Mouse (Mus musculus): ENCODE data around the gene Pid1. TPM values are rescaled to one million over a fixed set of nuclear protein-coding genes. Genes with fewer than 3 reads are reported as not detected.

Gene Pid1
- polyA plus RNA-seq, 1 experiment from 2014 or later: 51.7 TPM

DNA sequence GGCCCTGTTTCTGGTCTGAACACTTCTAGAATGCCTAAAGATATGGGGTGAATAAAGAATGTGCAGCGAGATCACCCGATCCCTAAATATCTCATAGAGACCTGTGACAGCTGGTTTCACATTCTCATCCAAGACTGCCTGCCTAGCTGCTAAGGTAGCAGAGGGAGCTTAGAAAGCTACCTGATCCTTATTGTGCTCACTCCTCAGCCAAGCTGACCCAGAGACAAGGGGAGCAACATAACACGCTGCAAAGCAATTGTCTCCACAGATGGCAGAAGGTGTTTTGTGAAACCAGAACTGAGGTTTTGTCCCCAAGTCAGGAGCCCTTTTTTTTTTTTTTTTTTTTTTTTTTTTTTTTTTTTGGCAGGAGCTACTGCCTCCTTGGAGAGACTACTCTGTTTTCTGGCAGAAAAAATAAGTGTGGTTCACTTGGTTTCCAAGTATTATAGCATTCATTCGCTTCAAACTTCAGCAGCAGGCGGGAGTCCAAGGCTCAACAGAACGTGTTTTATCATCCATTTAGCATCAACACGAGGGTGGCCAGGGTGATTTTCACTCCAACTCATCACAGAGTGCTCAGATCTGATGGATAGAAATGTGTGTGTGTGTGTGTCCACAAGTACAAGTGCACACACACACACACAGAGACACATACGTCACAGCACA is 22.6 kb upstream of the Pid1 start:
- Histone ChIP-seq H3K4me1 (replicated peaks) (peaks cover 9% of the 10 kb centered on the region; the same call in 1 of the 2 replicates), H3K4me3 (no peak overlapping the region), H3K9me3 (no peaks in the 10 kb centered on the region), H3K27ac (no peak overlapping the region), H3K36me3 (no peaks in the 10 kb centered on the region), H3K27me3 (ENCODE audit: insufficient read depth, poor library complexity, severe bottlenecking) (no peaks in the 10 kb centered on the region)
- no peak for DNase-seq (ENCODE audit: low spot score)
- 88% methylated on average over 8 of the region's 8 CpGs for WGBS

GRCm38 (mm10) chr1:84382709-84383108 is 18.7 kb upstream of the Pid1 start:
- no peak for DNase-seq (ENCODE audit: low spot score)
- Histone ChIP-seq H3K4me1 (replicated peaks) (peaks cover 9% of the 10 kb centered on the region; the same call in 1 of the 2 replicates), H3K4me3 (no peak overlapping the region), H3K9me3 (no peaks in the 10 kb centered on the region), H3K27ac (no peak overlapping the region), H3K27me3 (ENCODE audit: insufficient read depth, poor library complexity, severe bottlenecking) (no peaks in the 10 kb centered on the region), H3K36me3 (no peaks in the 10 kb centered on the region)
- 92% methylated on average over 1 of the region's 1 CpGs for WGBS

GRCm38 (mm10) chr1:84382064-84382463 is 18.1 kb upstream of the Pid1 start:
- H3K27me3 ChIP-seq (ENCODE audit: insufficient read depth, poor library complexity, severe bottlenecking): no peaks in the 10 kb centered on the region
- H3K9me3 ChIP-seq: no peaks in the 10 kb centered on the region
- no peak for DNase-seq (ENCODE audit: low spot score)
- H3K27ac ChIP-seq: no peak overlapping the region
- 94% methylated on average over 5 of the region's 5 CpGs for WGBS
- H3K4me1 ChIP-seq (replicated peaks): peaks cover 9% of the 10 kb centered on the region; the same call in 1 of the 2 replicates
- no peak overlapping the region for H3K4me3 ChIP-seq
- no peaks in the 10 kb centered on the region for H3K36me3 ChIP-seq

DNA sequence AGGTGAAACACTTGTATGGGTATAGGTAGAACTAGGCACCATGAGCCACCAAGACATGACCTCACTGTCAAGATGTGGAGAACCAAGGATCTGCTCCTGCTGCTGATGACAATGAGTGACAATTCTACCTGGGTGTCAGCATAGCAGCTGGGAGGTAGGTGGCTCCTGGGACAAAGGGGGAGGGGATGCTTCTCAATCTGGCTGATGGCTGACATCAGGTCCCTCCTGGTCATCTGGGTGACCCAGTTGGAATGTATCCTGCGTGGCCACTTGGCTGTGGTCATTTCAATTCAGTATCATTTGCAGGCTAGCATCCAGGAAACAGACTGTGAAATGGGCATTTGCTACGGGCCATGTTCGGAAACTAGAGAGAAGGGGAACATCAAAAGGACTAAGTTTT is 16.9 kb upstream of the Pid1 start:
- WGBS: 82% methylated on average over 3 of the region's 3 CpGs
- H3K4me1 ChIP-seq (replicated peaks): peaks cover 5% of the 10 kb centered on the region; the same call in 1 of the 2 replicates
- no peak for DNase-seq (ENCODE audit: low spot score)

GRCm38 (mm10) chr1:84367733-84368132 is 3.8 kb upstream of the Pid1 start:
- H3K4me3 ChIP-seq: no peak overlapping the region
- WGBS: 85% methylated on average over 3 of the region's 3 CpGs
- no peaks in the 10 kb centered on the region for H3K9me3 ChIP-seq
- H3K27me3 ChIP-seq (ENCODE audit: insufficient read depth, poor library complexity, severe bottlenecking): no peaks in the 10 kb centered on the region
- H3K27ac ChIP-seq: no peak overlapping the region
- no peak for DNase-seq (ENCODE audit: low spot score)
- H3K4me1 ChIP-seq (replicated peaks): no peaks in the 10 kb centered on the region
- no peaks in the 10 kb centered on the region for H3K36me3 ChIP-seq

More for the DNA sequence above, 16.9 kb upstream of the Pid1 start:
- no peaks in the 10 kb centered on the region for H3K36me3 ChIP-seq
- H3K27me3 ChIP-seq (ENCODE audit: insufficient read depth, poor library complexity, severe bottlenecking): no peaks in the 10 kb centered on the region
- H3K27ac ChIP-seq: no peak overlapping the region
- H3K4me3 ChIP-seq: no peak overlapping the region
- H3K9me3 ChIP-seq: no peaks in the 10 kb centered on the region

DNA sequence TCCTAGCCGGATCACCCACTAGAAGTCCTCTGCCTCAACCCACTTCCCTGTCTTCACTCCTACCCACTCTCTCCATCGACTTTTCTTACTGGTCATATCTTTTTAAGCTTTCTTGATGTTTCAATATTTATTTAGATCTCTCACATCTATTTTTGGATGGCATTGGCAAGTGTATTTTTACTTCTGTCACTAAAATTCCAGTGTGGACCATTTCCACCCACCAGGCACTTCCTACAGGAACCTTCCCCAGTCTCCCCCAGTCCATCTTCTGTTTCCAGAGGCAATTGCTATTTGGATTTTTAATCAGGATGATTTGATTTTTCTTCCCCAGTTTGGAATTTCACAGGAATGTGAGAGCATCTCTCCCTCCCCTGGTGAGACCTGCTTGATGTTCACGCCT is 2.6 kb upstream of the Pid1 start:
- H3K36me3 ChIP-seq: no peaks in the 10 kb centered on the region

GRCm38 (mm10) chr1:84362709-84363617 is 1.0 kb downstream of the Pid1 start:
- H3K27me3 ChIP-seq (ENCODE audit: insufficient read depth, poor library complexity, severe bottlenecking): no peaks in the 10 kb centered on the region
- H3K27ac ChIP-seq: no peak overlapping the region
- 89% methylated on average over 7 of the region's 7 CpGs for WGBS
- no peaks in the 10 kb centered on the region for H3K9me3 ChIP-seq
- DNase-seq (ENCODE audit: low spot score): no peak
- no peaks in the 10 kb centered on the region for H3K36me3 ChIP-seq
- H3K4me1 ChIP-seq (replicated peaks): no peaks in the 10 kb centered on the region
- H3K4me3 ChIP-seq: no peak overlapping the region

More for the DNA sequence above, 2.6 kb upstream of the Pid1 start:
- no peaks in the 10 kb centered on the region for H3K9me3 ChIP-seq
- no peak overlapping the region for H3K4me3 ChIP-seq
- H3K27ac ChIP-seq: no peak overlapping the region
- H3K27me3 ChIP-seq (ENCODE audit: insufficient read depth, poor library complexity, severe bottlenecking): no peaks in the 10 kb centered on the region
- WGBS: 79% methylated on average over 3 of the region's 3 CpGs
- DNase-seq (ENCODE audit: low spot score): no peak
- H3K4me1 ChIP-seq (replicated peaks): no peaks in the 10 kb centered on the region

DNA sequence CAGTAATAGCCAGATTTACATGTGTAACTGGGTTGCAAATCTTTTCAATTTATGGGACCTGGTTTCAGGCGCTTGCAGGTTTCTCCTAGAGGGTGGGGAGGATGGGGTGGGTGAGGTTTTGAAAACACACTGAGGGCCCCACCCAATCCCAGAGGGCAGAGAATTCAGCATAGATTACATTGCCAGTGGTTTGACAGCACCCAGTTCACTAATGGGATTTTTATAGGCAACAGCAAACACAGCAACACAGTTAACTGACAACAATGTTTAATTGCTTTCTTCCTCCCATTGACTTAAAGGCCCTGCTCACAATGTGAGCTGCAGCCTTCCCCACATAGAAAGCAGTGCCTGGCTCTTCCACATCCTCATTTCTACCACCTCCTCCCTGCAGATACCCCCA is 1.8 kb downstream of the Pid1 start:
- 83% methylated on average over 1 of the region's 1 CpGs for whole genome bisulfite sequencing
- Histone ChIP-seq H3K4me3 (no peak overlapping the region), H3K27ac (no peak overlapping the region), H3K9me3 (no peaks in the 10 kb centered on the region), H3K36me3 (no peaks in the 10 kb centered on the region), H3K27me3 (ENCODE audit: insufficient read depth, poor library complexity, severe bottlenecking) (no peaks in the 10 kb centered on the region), H3K4me1 (replicated peaks) (no peaks in the 10 kb centered on the region)
- no peak for DNase-seq (ENCODE audit: low spot score)

DNA sequence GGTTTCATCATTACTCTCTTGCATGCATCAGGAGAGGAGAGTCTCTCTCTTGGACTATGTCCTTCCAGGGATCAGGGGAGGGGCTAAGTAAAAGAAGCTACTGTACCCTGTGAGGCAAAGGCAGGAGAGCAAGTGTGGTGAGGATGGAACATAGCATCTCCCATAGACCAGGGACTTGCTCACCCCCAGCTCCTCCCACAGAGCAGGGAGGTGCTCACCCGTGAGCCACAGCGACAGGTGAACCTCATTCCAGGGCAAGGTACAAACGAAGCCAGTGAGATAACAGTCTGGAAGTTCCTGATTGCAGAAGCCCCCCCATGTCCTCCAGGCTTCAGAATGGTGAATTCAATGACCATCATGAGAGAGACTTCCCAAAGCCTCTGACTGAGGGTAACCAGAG is 2.6 kb downstream of the Pid1 start:
- Histone ChIP-seq H3K36me3 (no peaks in the 10 kb centered on the region), H3K4me1 (replicated peaks) (no peaks in the 10 kb centered on the region)
- 78% methylated on average over 3 of the region's 3 CpGs for WGBS

DNA sequence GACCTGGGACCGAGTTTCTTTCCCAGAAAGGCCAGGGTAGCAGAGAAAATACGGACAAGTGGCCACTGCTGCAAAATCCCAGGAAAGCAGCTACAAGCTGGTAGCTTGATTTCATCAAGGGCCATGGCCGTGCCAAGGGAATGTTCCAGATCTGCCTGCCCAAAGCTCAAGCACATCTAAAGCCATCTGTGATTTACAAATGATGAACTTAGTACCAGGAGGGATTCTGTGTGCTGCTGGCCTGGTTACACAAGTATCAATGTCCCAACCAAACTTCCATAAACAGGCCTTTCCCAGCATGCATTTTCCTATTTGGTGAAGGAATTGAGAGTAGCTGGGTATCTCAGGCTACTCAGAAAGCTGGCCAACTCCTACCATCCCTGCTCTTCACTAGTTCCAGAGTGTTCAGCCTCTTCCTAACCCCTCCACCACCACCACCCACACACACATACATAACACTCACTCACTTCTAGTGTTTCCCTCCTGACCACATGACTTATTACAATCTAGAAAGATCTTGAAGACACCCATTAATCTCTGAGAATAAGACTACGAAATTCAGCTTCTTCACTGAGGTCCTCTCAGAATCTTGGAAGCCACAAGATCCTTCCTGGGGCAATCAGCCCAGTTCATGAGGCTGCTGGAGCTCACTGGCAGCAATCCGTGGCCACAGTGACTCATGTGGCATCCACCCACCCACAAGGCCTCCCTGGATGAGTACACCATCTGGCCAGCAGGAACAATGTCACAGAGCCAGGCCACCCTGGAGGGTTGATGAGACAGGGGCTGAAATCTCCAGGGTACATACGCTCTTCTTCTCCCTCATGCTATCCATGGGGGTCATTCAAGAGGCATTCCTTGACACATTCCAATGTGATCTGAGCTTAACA is 4.1 kb downstream of the Pid1 start:
- 86% methylated on average over 6 of the region's 6 CpGs for WGBS
- no peaks in the 10 kb centered on the region for H3K27me3 ChIP-seq (ENCODE audit: insufficient read depth, poor library complexity, severe bottlenecking)
- H3K9me3 ChIP-seq: no peaks in the 10 kb centered on the region
- no peak overlapping the region for H3K4me3 ChIP-seq
- no peak for DNase-seq (ENCODE audit: low spot score)
- no peaks in the 10 kb centered on the region for H3K36me3 ChIP-seq
- no peaks in the 10 kb centered on the region for H3K4me1 ChIP-seq (replicated peaks)
- H3K27ac ChIP-seq: no peak overlapping the region

More for the DNA sequence above, 2.6 kb downstream of the Pid1 start:
- no peaks in the 10 kb centered on the region for H3K27me3 ChIP-seq (ENCODE audit: insufficient read depth, poor library complexity, severe bottlenecking)
- DNase-seq (ENCODE audit: low spot score): no peak
- no peak overlapping the region for H3K27ac ChIP-seq
- H3K9me3 ChIP-seq: no peaks in the 10 kb centered on the region
- no peak overlapping the region for H3K4me3 ChIP-seq

- WGBS: 94% methylated on average over 5 of the region's 5 CpGs
- Histone ChIP-seq H3K27me3 (ENCODE audit: insufficient read depth, poor library complexity, severe bottlenecking) (no peaks in the 10 kb centered on the region), H3K4me1 (replicated peaks) (no peaks in the 10 kb centered on the region)
Observed at GRCm38 (mm10) chr1:84357216-84357615, 6.8 kb downstream of the Pid1 start.

DNA sequence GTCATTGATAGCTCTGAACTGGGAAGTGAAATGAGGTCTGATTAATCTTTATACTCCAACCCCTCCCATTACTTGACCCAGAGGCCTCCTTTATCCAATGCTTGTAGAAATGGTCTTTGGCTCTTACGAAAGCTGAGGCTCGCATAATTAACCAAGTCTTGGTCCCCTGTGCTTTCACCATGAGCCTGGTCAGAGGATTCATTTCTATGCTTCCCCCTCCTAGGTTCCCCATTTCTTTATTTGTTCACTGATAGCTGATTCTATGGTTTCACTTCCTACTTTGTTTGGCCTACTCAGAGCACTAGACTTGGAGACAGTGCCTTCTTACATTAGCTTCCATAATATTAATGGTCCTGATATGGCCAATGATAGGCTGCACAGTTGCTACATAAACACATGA is 13.7 kb downstream of the Pid1 start:
- Histone ChIP-seq H3K4me1 (replicated peaks) (no peaks in the 10 kb centered on the region), H3K27me3 (ENCODE audit: insufficient read depth, poor library complexity, severe bottlenecking) (no peaks in the 10 kb centered on the region), H3K4me3 (no peak overlapping the region), H3K27ac (no peak overlapping the region), H3K9me3 (no peaks in the 10 kb centered on the region), H3K36me3 (no peaks in the 10 kb centered on the region)
- 94% methylated on average over 2 of the region's 2 CpGs for WGBS
- DNase-seq (ENCODE audit: low spot score): no peak

More at GRCm38 (mm10) chr1:84357216-84357615, 6.8 kb downstream of the Pid1 start:
- no peaks in the 10 kb centered on the region for H3K9me3 ChIP-seq
- no peaks in the 10 kb centered on the region for H3K36me3 ChIP-seq
- H3K4me3 ChIP-seq: no peak overlapping the region
- DNase-seq (ENCODE audit: low spot score): no peak
- H3K27ac ChIP-seq: no peak overlapping the region
